Mouse (Mus musculus): ENCODE results near the gene Krt7. TPM values are rescaled to one million over a fixed set of nuclear protein-coding genes. Genes with fewer than 3 reads are reported as not detected.

Krt7 gene
- polyA plus RNA-seq, 1 experiment from 2014 or later = 23.1 TPM

DNA sequence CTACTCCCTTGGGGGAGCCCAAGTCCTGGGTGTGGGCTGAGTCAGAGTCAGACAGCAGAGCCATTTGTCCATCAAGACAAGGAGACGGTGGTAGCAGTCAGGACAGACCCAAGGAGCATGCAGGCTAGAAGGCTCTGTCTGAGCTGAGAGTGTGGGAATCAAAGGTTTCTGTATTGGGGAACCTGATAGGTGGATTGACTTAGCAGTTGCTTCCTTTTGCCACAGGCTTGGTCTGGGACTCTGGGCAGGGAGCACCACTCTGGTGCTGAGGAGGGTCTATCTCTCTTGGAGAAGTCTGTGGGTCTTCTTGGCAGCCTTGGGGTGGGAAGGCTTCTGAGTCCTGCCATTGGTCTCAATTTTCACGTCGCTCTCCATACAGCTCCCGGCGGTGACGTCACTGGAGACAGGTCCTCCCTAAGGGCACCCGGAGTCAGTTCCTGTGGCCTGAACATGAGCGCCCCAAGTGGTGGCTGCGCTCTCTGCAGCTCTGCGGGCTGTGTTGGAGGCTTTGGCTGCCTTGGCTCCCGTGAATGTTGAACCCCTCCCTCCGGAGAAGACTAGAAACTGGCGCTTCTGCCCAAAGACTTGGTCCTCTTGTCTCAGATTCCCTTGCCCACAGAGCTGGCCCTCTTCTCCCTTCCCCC, 42.4 kb downstream of the Krt7 start:
- no peak for ATAC-seq (ENCODE audit: insufficient number of reproducible peaks, insufficient read depth, low FRiP score, low TSS enrichment, low read depth)
- H3K9me3 ChIP-seq = peaks cover 2% of the 10 kb centered on the region; the same call in 1 of the 2 replicates
- whole genome bisulfite sequencing = 8% methylated on average over 13 of the region's 13 CpGs
- peaks cover 6% of the 10 kb centered on the region; the same call in 1 of the 2 replicates for H3K4me1 ChIP-seq
- H3K27me3 ChIP-seq = no peaks in the 10 kb centered on the region
- H3K4me3 ChIP-seq = no peak overlapping the region
- no peak overlapping the region for H3K27ac ChIP-seq
- H3K4me2 ChIP-seq = 0 out of 2 replicates have a peak overlapping the region, but pooled peaks have one; percentile 26
- H3K36me3 ChIP-seq = no peaks in the 10 kb centered on the region
- H3K9ac ChIP-seq = no peak overlapping the region

DNA sequence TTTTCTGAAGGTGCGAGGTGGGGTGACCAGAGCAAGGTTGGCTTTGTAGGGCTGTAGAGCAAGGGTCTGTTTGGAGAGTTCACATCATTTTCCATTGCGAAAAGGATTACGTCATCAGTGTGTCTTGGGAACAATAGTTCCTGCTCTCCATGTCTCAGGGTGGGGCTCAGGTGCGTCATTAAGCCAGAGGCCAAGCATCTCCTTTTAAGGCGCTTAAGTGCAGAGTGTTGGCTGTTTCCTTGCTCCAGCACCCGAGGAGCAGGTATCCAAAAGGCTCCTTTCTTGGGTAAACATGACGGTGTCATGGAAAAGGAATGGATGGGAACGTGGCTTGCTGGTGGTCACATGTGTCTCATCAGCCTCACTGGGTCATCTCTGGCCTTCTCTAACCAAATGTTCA, 43.9 kb downstream of the Krt7 start:
- Histone ChIP-seq H3K4me2 (no peak overlapping the region), H3K9me3 (peaks cover 2% of the 10 kb centered on the region; the same call in 1 of the 2 replicates), H3K9ac (no peak overlapping the region), H3K27me3 (no peaks in the 10 kb centered on the region), H3K27ac (no peak overlapping the region), H3K4me3 (no peak overlapping the region), H3K36me3 (no peaks in the 10 kb centered on the region), H3K4me1 (peaks cover 15% of the 10 kb centered on the region)
- WGBS = 84% methylated on average over 8 of the region's 8 CpGs
- no peak for ATAC-seq (ENCODE audit: insufficient number of reproducible peaks, insufficient read depth, low FRiP score, low TSS enrichment, low read depth)

DNA sequence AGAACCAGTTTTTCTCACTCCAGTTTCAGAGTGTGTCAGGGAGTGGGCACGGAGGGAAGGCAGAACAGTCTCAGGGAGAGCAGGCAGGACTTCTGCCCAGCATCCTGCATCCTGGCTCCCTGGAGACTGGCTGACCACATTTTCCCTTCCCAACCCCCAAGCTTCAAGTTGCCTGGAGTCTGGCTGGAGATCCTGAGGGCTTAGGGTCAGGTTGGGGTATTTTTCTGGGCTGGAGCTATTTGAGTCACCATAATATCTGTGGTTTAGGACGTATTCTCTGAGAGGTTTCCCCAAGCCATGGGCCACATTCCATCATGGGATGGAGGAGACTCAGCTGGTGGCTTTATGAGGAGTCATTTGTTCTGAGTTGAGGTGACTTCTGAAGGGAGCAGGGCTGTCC, 44.4 kb downstream of the Krt7 start:
- Histone ChIP-seq H3K9ac (no peak overlapping the region), H3K4me3 (no peak overlapping the region), H3K9me3 (peaks cover 2% of the 10 kb centered on the region; the same call in 1 of the 2 replicates), H3K27ac (no peak overlapping the region), H3K4me1 (peaks cover 15% of the 10 kb centered on the region), H3K27me3 (no peaks in the 10 kb centered on the region), H3K4me2 (no peak overlapping the region), H3K36me3 (no peaks in the 10 kb centered on the region)
- ATAC-seq (ENCODE audit: insufficient number of reproducible peaks, insufficient read depth, low FRiP score, low TSS enrichment, low read depth) = no peak
- 75% methylated on average over 2 of the region's 2 CpGs for WGBS

DNA sequence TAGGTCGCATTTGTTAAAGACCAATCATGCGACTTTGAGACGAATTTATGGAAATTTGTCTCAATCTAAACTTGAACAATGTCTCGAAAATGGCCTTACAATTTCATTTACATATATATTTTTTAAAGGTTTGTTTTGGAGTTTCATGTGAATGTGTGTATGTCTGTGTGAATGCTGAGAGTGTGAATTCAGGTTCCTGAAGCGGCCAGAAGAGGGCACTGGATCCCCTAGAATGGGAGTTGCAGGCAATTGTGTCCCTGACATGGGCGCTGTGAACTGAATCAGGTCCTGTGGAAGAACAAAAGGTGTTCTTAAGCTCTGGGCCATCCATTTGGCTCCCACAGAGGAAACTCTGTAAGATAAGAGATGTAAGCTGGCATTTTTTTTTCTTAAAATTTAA, 45.0 kb downstream of the Krt7 start:
- H3K9me3 ChIP-seq = peaks cover 2% of the 10 kb centered on the region; the same call in 1 of the 2 replicates
- H3K36me3 ChIP-seq = no peaks in the 10 kb centered on the region
- no peak overlapping the region for H3K9ac ChIP-seq
- H3K27me3 ChIP-seq = no peaks in the 10 kb centered on the region
- H3K4me3 ChIP-seq = no peak overlapping the region
- H3K4me2 ChIP-seq = no peak overlapping the region
- H3K4me1 ChIP-seq = peaks cover 15% of the 10 kb centered on the region
- WGBS = 85% methylated on average over 6 of the region's 6 CpGs
- ATAC-seq (ENCODE audit: insufficient number of reproducible peaks, insufficient read depth, low FRiP score, low TSS enrichment, low read depth) = no peak
- H3K27ac ChIP-seq = no peak overlapping the region

DNA sequence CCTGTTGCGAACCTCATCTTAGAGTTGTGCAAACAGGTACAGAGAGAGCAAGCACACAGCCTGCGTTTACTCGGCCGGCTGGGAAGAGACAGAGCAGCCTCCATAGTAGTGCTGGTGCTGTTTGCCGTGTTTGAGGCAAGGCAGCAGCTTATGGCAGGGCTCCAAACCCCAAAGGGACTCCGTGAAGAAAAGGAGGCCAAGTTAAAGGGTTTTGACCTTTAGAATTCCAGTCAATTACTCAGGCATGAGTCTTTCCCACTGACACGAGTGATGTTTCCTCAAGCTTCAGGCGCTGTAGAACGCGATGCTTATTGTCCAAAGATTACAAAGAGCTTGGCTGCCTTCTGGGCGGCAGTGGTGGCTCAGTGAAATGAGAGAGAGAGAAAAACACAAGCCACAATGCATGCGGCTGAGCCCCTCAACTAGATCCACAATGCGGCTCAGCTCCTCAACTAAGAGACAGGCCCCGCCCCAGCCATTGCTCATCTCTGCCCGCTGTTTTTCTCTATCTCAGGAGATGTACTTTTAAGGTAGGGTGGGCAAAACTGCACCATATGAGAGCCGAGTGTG, 47.6 kb downstream of the Krt7 start:
- Histone ChIP-seq H3K9me3 (peaks cover 2% of the 10 kb centered on the region; the same call in 1 of the 2 replicates), H3K4me1 (peaks cover 11% of the 10 kb centered on the region), H3K4me3 (no peak overlapping the region), H3K9ac (no peak overlapping the region), H3K36me3 (no peaks in the 10 kb centered on the region), H3K27ac (no peak overlapping the region), H3K4me2 (no peak overlapping the region), H3K27me3 (no peaks in the 10 kb centered on the region)
- ATAC-seq (ENCODE audit: insufficient number of reproducible peaks, insufficient read depth, low FRiP score, low TSS enrichment, low read depth) = no peak
- WGBS = 55% methylated on average over 16 of the region's 16 CpGs

DNA sequence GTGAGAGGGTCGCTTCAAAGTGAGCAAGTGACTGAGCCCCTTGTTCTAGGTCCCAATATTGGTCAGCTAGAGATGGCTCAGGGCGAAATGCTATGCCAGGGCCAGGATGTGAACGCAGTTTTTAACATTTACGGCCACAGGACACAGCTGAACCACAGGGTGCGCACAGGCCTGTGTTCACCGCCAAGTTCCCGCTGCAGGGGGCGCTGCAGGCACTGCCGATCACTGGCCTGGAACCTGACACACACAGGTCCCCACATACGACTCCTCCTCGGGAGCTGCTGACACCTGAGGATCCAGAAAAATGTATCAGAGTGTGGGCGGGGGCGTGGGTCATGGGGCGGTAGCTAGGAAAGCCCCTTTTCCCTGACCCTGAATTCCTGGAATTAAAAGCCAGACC, 48.4 kb downstream of the Krt7 start:
- H3K27me3 ChIP-seq = 0 out of 2 replicates have a peak, but pooled peaks cover 5% of the 10 kb centered on the region
- H3K27ac ChIP-seq = no peak overlapping the region
- peaks cover 2% of the 10 kb centered on the region; the same call in 1 of the 2 replicates for H3K9me3 ChIP-seq
- no peak overlapping the region for H3K4me3 ChIP-seq
- peaks cover 10% of the 10 kb centered on the region; the same call in 1 of the 2 replicates for H3K4me1 ChIP-seq
- H3K36me3 ChIP-seq = no peaks in the 10 kb centered on the region
- no peak overlapping the region for H3K4me2 ChIP-seq
- ATAC-seq (ENCODE audit: insufficient number of reproducible peaks, insufficient read depth, low FRiP score, low TSS enrichment, low read depth) = no peak
- 74% methylated on average over 14 of the region's 14 CpGs for WGBS
- no peak overlapping the region for H3K9ac ChIP-seq

DNA sequence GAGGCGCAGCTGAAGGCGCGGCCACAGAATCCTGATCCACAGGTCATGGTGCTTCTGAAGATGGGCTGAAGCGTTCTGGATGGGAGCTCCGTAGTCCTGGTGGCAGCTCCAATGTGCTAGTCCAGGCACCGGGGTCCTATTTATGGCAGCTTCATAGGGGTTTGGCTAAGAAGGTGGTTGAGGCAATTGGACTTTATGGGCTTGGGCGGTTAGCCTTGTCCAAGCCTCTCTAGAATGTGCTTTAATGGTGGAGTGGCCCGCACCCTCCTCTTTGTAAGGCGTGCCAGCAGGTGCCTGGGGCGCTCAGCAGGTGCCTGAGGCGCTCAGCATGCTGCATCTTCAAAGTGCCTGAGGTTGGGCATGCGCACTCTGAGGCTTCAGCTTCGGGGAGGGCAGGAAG, 52.8 kb downstream of the Krt7 start, which contains the start of gene Krt81:
TSS of gene Krt81 (minus strand) at position 101 of the 400 bp plus-strand sequence.
- Histone ChIP-seq H3K4me1 (peaks cover 5% of the 10 kb centered on the region; the same call in 1 of the 2 replicates), H3K9ac (no peak within 1 kb of the TSS), H3K4me2 (no peak within 1 kb of the TSS), H3K4me3 (no peak within 1 kb of the TSS), H3K27me3 (0 out of 2 replicates have a peak, but pooled peaks cover 5% of the 10 kb centered on the region), H3K9me3 (no peaks in the 10 kb centered on the region), H3K36me3 (no peaks in the 10 kb centered on the region), H3K27ac (no peak within 1 kb of the TSS)
- WGBS = 76% methylated on average over 13 of the region's 13 CpGs
- no peak for ATAC-seq (ENCODE audit: insufficient number of reproducible peaks, insufficient read depth, low FRiP score, low TSS enrichment, low read depth)

DNA sequence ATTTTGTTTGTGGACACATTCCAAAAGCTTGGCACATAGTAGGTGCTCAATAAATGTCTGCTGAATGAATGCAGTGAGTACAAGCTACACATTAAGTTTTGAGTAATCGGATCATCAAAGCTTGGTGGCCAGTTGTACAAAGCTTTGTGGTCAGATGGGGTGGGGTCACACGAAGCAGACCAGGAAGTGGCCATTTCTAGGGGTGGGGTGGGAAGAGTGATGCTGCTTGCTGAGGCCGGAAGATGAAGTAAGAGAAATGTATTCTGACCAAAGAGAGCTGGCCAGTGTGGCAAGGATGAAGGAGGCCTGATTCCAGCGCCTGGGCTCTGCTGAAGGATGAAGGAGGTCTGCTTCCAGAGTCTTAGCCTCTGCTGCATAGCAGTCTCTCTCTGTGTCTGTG, 58.2 kb downstream of the Krt7 start:
- no peaks in the 10 kb centered on the region for H3K27me3 ChIP-seq
- 84% methylated on average over 4 of the region's 4 CpGs for WGBS
- H3K9ac ChIP-seq = no peak overlapping the region
- H3K9me3 ChIP-seq = no peaks in the 10 kb centered on the region
- ATAC-seq (ENCODE audit: insufficient number of reproducible peaks, insufficient read depth, low FRiP score, low TSS enrichment, low read depth) = no peak
- no peak overlapping the region for H3K27ac ChIP-seq
- H3K4me3 ChIP-seq = no peak overlapping the region
- H3K4me2 ChIP-seq = no peak overlapping the region
- H3K4me1 ChIP-seq = no peaks in the 10 kb centered on the region
- no peaks in the 10 kb centered on the region for H3K36me3 ChIP-seq

DNA sequence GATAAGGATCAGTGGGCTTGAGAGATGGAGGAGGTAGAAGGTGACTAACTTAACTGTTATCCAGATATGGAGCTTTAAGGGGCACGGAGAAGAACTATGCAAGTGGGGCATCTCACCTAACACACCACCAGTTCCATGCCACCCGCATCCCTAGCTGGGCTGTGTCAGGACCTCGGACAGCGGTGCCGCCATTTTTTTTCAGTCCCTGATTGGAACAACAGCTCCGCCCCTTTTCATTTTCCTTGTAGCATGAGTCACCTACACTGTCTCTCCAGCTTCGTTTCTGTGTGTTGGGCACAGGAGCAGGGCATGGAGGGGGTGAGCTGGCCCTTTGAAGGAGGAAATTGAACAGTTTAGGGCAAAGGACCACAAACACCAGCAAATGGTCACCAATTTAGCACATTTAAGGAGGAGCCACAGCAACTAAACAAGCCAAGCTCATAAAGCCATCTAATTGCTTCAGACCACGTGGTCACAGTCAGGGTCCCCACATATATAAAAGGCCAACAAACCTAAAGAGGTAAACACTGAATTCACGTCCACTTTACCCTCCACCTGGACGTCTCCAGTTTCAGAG, 62.2 kb downstream of the Krt7 start, which contains the start of gene Krt86:
TSS of gene Krt86 (plus strand) at position 527 of the 577 bp plus-strand sequence.
- WGBS = 30% methylated on average over 10 of the region's 10 CpGs
- Histone ChIP-seq H3K36me3 (no peaks in the 10 kb centered on the region), H3K9me3 (no peaks in the 10 kb centered on the region), H3K4me1 (no peaks in the 10 kb centered on the region), H3K27me3 (peaks cover 4% of the 10 kb centered on the region), H3K9ac (no peak within 1 kb of the TSS), H3K4me3 (no peak within 1 kb of the TSS), H3K27ac (no peak within 1 kb of the TSS), H3K4me2 (no peak within 1 kb of the TSS)
- ATAC-seq (ENCODE audit: insufficient number of reproducible peaks, insufficient read depth, low FRiP score, low TSS enrichment, low read depth) = no peak

DNA sequence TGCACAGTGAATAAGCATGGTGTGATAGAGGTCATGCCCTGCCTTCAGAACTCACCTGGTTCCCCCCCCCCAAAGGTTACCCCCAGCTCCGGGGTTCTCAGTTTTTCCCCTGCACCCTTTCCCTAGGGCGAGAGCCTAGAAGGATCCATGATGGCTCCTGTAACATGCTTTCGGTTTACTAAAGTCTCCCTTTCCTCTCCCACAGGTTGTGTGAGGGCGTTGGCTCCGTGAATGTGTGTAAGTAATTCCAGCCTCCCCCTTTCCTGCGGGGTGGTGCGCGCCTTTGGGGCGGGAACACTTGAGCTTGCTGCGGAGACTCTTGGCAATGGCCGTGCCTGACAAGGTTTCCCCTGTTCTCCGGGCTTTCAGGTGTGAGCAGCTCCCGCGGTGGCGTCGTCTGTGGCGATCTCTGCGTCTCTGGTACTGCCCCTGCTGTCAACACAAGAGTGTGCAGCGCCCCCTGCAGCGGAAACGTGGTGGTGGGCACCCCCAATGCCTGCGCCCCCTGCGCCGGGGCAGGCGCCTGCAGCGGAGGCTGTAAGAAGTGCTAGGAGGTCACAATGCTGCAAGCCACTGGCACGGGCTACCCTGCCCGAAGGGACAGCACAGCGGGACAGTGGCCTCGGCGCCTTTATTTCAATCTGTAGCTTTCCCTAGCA, 68.3 kb downstream of the Krt7 start:
- H3K27ac ChIP-seq = no peak overlapping the region
- 7% methylated on average over 31 of the region's 31 CpGs for WGBS
- H3K4me1 ChIP-seq = peaks cover 11% of the 10 kb centered on the region
- peak overlapping the region; percentile 37 for H3K4me3 ChIP-seq
- peaks cover 22% of the 10 kb centered on the region for H3K27me3 ChIP-seq
- no peaks in the 10 kb centered on the region for H3K36me3 ChIP-seq
- peak overlapping the region; percentile 70 for H3K4me2 ChIP-seq
- H3K9ac ChIP-seq = peak overlapping the region; percentile 63
- no peak for ATAC-seq (ENCODE audit: insufficient number of reproducible peaks, insufficient read depth, low FRiP score, low TSS enrichment, low read depth)
- H3K9me3 ChIP-seq = no peaks in the 10 kb centered on the region

DNA sequence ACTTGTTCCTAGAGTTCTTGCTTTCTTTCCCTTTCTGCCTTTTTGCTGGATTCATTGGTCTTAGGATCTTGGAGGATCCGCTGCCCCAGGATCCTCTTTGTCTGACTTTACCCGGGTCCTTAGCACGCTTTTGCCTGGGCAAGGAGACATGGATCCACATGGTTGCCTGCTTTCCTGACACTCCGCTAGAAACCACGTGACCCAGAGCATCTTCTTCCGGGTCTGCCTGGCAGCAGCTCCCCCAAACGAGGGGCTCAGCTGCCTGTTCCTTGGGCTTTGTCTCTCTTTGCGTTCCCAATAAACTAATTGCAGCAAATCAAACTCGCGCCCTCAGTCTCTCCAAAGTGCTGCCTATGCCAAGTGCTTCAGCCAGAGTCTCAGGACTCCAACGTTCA, 68.8 kb downstream of the Krt7 start:
- Histone ChIP-seq H3K4me3 (peak overlapping the region; percentile 37), H3K9me3 (no peaks in the 10 kb centered on the region), H3K36me3 (no peaks in the 10 kb centered on the region), H3K4me1 (peaks cover 11% of the 10 kb centered on the region), H3K27me3 (peaks cover 22% of the 10 kb centered on the region), H3K27ac (no peak overlapping the region), H3K9ac (peak overlapping the region; percentile 63), H3K4me2 (peak overlapping the region; percentile 70)
- ATAC-seq (ENCODE audit: insufficient number of reproducible peaks, insufficient read depth, low FRiP score, low TSS enrichment, low read depth) = no peak
- WGBS = 32% methylated on average over 11 of the region's 11 CpGs

All from embryonic facial prominence, embryonic 13.5 days (tissue).